Mouse (Mus musculus) erythroblast, embryonic 14.5 days (primary cell): ENCODE measurements around the gene Ctsd.

Source experiments
- GATA1 ChIP-seq: IDR thresholded peaks from 2 replicates; pipeline ENCODE4 v1.6.1; 2012; ENCODE audit warnings: low read length, inconsistent platforms, mixed read lengths
- TAL1 ChIP-seq: IDR thresholded peaks from 3 replicates; pipeline ENCODE4 v1.6.1; 2012; ENCODE audit warnings: low read length, inconsistent platforms, mixed read lengths

- TF ChIP-seq TAL1, result no peak
- TF ChIP-seq GATA1, result no peak
Observed at GRCm38 (mm10) chr7:142428213-142428612, 40.4 kb upstream of the Ctsd start.
